Mouse (Mus musculus) erythroid progenitor cell, adult 5-6 weeks (primary cell): ENCODE results near the gene Klhl31. TPM values are rescaled to one million over a fixed set of nuclear protein-coding genes. Genes with fewer than 3 reads are reported as not detected.

ENCODE experiments used
- ATAC-seq: replicated peaks from 2 replicates; pipeline ENCODE4 v1.8.0; 2016; ENCODE audit warnings: moderate number of reproducible peaks, mild to moderate bottlenecking, moderate TSS enrichment, inconsistent platforms; ENCODE audit not compliant: poor library complexity, low FRiP score, severe bottlenecking
- total RNA-seq, 2 experiments: library from RNA; stranded (forward) in 1 of 2; stranded (reverse) in 1 of 2; fragments of 150-400 nt in 1 of 2; fragments of 186-747, 209-891 nt in 1 of 2; gene quantifications; 2 replicates each; pipeline versions ENCODE4 v1.2.3 to v1.2.4; 2015 to 2017; ENCODE audit warnings: low replicate concordance in 2 of 2

Gene Klhl31
- total RNA-seq, 2 experiments from 2014 or later, result not detected

DNA sequence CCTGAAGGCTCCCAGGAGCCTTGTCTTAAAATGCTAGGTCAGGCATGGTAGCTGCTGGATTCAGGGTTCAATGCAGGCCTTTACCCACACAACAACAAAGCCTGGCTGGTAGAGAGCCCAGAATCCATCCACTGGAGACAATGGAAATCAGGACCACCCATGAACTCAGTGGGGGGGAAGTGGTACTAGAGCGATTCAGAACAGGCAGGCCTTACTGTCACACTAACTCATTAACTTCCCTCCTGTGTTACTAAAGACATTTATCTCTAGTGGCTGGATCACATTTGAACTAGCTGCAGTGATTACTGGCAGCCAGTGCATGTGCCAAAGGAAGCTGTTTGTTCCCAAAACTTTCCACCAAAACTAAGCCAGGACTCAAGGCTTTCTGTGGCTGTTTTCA is 13.4 kb upstream of the Klhl31 start:
- ATAC-seq, result no peak

DNA sequence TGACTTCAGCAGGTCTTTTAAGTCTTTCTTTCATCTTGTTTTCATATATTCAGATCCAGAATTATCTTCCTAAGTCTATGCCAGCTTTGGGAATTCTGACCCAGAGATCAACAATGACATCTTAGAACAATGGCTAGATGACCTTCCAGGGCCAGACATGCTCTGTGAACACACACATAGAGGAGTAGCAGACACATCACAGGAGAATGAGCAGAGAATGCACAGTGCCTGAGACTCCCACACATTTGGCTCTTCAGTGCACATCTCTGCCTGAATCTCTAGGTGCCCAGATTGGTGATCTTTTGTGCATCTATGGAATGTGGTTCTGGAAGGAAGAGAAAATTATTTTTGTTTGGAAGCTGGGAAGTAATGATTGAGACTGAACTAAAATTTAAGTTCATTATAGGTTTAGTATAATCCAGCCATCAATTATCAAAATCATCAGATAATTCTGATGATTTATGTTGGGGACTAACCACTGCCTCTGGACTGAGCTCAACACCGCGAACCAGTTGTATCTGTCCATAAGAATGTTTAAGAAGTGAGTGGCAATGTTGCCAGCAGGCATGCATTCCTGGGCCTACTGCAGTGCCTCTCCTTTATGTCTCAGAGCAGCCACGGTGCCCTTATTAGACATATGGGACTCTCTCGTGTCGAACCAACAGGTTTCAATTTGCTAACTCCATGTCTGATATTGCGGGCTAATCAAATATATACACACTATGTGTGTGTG is 12.8 kb upstream of the Klhl31 start:
- no peak for ATAC-seq

DNA sequence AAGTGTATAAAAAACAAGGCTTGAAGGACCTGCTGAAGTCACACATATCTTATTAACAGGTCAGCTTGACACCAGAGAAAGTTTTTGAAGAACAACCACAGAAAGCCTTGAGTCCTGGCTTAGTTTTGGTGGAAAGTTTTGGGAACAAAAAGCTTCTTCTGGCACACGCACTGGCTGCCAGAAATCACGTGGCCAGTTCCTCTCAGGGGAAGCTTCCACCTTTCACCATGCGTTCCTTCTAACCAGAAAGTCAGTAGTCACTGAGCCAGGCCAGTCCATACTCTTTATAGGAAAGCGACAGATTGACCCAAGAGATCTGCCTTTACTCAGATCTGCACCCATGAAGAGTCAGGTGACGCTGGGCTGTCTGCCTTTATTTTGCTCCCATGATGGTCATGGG is 12.1 kb upstream of the Klhl31 start:
- ATAC-seq, result no peak

DNA sequence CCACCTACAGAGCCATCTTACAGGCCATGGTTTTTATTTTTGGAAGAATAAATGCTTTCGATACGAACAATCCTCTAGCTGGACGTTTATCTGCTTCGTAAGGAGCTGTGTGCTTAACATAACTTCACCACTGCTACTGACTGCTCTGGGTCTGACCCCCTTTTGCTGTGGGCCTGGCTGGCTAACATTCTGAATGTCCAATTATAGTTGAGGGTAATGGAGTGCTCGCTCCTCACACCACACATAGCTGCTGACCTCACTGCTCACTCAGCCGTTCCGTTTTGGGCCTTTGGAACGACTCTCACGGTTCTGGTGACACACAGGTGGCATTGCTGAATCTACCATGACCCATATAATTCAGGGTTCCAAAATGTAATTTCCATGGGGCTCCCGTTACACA is 7.6 kb upstream of the Klhl31 start:
- ATAC-seq, result no peak

DNA sequence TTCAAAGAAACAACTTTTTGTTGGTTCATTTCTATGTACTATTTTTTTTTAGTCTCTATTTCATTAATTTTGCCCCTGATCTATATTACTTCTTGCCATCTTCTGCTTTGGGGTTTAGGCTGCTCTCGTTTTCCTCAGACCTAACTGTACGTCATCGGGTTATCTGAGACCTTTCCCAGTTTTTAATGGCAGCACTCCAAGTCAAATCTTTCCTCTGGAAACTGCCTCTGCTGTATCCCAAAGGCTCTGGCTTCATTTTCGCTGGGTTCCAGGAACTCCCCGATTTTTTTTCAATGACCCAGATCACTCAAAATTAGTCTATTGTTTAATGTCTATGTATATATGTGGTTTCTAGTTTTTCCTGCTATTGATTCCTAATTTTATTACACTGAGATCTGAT is 6.6 kb upstream of the Klhl31 start:
- ATAC-seq, result no peak

DNA sequence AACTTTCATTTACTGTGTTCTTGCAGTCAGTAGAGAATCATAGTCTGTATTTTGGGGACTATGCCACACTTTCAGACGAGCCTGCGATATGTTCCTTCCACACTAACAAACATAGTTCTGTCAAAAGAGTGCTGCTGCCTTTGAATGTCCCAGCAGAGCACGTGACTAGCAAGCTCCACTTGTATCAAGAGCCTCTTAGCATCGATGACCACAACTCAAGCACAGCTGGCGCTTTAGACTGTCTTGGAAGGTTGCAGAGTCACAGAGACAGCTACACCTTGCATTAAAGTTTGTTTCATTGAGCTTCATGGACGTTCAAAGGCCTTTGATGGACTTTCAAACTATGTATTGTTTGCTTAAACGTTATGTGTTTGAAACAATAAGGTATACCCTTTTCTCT is 5.5 kb upstream of the Klhl31 start:
- no peak for ATAC-seq

DNA sequence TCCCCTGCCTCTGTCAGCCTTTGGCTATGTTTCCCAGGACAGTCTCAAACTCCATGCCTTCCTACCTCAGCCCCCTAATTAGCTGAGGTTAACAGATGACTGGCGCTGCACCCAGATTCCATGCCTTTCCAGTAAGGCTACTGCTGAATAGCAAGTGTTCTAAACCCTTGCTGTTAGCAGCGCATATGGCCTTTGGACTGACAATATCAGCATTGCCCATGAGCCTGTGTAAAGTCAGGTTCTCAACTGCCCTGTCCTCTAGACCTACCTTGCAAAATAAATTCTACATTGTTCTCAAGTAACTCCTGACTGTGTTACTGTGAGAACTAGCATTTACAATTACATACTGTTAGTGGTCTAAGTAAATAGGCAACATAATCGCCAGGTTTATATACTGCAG is 3.9 kb upstream of the Klhl31 start:
- no peak for ATAC-seq

DNA sequence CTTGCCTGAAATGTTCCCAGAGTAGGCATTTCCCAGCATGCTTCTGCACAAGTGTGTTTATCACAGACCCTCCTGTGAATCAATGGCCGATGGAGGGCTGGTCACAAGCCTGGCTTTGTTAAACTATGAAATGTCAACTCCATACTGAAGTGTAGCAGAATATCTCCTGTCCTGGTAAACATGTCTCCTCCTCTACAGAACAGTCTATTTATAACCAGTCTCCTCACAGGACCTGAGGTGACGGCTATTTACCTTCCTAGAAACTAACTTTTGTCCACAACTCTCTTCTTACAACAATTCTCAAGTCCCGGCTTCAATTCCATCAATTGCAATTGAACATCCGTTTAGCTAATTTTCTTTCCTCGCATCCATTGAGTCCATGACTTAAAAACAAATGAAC is 297 bp upstream of the Klhl31 start:
- ATAC-seq, result no peak

DNA sequence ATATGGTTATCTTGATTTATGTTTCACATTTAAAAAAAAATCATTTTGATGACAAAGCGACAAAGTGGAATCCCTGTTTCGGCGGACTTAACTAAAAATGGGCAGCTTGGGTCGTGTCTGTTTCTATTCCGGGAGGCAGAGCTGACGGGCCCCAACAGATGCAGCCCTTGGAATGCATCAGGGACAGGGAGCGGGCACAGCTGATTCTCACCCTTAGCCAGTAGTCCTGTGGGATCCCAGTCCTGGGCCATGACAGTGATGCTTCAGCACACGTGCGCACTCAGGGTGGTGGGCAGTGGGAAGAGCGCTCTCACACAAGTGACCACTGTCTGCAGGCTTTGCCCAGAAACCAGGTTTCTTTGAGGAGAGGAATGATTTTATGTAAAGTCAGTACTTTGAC is 1.1 kb downstream of the Klhl31 start:
- no peak for ATAC-seq

DNA sequence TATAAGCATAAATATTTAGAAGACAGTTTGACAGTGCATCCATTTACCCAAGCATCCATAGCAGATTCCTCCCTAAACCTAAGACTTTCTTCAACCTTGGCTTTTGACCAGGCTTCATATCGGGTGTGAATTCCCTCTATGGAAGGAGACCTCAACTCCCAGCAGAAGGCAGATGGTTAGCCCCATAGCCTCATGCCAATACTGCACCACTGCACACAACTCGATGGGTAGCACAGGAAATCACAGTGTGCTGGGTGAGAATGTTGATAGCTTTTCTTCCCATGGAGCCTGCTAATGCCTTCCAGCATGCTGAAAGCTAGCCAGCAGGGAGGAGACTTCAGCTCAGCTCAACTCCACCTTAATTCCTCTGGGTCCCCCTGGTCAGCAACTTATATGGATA is 8.9 kb downstream of the Klhl31 start:
- no peak for ATAC-seq

DNA sequence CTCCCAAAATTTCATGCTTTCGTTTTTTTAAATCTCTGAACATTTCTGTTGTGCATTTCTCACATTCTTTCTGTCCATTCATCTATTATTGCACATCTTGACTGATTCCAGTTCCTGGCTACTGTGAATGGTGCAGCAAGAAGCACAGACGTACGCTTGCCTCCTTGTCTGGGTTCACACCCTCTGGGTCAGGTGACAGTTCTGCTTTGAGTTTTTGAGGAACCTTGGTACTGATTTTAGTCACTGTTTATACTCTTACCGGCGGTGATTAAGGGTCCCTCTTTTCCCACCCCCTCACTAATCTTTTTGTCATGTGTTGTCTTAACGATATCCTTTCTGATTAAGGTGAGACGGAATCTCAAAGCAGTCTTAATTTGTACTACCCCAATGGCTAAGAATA is 15.5 kb downstream of the Klhl31 start:
- ATAC-seq, result no peak

DNA sequence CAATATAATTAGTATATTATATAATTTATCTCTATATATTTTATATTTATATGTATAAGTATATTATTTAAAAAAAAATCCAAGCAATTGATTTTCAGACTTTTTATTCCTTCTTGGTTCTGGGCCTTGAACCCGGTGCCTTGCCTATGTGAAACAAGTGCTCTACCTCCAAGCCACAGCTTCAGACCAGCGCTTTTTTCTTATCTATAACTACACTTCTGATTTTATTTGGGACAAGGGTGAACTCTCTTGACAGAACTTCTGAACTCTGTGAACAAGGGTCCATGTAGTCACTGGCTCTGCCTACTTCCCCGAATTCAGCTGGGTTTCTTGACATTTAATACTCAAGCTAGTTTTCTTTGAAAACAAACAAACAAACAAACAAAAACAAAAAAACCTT is 17.6 kb downstream of the Klhl31 start:
- ATAC-seq, result no peak

DNA sequence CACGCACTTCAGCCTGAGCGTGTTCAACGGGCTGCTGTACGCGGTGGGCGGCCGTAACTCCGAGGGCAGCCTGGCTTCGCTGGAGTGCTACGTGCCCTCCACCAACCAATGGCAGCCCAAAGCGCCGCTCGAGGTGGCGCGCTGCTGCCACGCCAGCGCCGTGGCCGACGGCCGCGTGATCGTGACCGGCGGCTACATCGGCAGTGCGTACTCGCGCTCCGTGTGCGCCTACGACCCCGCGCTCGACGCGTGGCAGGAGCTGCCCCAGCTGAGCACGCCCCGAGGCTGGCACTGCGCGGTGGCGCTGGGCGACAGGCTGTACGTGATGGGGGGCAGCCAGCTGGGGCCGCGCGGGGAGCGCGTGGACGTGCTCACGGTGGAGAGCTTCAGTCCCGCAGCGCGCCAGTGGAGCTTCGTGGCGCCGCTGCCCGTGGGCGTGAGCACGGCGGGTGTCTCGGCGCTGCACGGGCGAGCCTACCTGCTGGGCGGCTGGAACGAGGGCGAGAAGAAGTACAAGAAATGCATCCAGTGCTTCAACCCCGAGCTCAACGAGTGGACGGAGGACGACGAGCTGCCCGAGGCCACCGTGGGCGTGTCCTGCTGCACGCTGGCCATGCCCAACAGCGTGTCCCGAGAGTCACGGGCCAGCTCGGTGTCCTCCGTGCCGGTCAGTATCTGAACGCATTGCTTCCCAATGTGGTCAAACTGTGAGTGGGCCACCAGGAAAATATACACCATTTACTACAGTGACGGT is 19.1 kb downstream of the Klhl31 start:
- ATAC-seq, result no peak

DNA sequence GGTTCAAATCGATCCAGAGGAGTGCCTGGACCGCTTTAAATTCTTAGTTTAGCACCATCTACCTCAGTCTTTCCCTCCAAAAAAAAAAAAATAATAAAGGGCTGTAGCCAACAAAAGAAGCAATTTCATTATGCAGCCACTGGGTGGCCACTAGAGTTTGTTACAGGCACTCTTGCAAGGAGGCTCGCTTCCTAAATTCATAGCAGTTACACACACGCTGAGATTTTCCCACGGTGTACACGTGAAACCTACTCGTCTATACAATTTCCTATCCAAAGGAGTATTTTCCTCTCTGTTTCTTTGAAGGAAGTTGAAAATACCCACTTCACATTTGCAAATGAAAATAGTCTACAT is 19.6 kb downstream of the Klhl31 start:
- ATAC-seq, result peak; percentile 39; the same call in 1 of the 2 replicates

DNA sequence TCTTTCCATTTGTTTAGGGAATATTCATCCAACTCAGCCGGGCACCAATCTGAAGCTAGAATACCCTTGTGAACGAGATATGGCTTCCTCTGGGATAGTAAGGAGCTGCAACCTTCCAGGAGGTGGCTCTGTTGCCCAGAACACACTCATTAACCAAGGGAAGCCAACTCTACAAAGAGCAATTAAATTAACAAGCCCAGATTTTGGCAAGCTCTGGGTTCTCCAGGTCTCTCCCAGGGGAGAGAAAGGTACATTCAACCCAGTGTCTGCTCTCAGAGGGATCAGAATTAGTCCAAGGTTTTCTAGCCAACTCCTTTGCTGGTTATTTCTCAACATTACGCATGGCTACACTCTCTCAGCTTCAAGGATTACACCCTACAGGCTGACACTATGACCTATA is 26.6 kb downstream of the Klhl31 start:
- no peak for ATAC-seq

DNA sequence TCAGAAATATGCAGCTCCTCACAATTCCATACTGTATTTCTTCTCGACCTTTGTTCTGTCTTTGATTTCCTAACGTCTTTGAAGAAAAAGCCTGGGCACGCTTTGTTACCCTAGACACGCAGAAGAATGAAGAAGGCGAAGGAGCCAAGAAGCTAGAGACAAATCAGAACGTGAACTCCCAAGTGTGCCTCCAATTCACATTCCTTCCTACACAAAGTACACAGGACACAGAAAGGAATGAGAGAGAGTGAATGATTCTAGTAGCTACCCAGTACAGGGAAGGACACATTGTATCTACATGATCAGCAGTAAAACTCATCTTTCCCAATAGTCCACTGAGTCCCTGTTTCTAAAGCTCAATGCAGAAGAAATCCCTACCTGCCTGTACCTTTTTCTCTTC is 33.8 kb downstream of the Klhl31 start:
- no peak for ATAC-seq

DNA sequence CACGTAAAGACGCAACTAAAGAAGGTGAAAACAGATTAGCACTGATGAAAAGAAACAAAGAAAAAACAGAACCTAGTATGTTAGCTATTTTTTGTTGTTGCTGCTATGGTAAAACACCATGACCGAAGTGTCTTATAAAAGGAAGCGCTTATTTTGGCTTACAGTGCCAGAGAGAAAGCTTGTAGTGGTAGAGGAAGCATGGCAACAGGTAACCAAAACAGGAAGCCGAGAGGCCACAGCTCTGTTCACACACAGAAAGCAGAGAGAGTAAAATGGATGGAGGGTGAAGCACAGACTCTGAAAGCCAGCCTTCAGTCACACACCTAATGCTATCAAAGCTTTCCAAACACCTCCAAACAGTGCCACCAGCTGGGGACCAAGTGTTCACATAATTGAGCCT is 34.7 kb downstream of the Klhl31 start:
- no peak for ATAC-seq

DNA sequence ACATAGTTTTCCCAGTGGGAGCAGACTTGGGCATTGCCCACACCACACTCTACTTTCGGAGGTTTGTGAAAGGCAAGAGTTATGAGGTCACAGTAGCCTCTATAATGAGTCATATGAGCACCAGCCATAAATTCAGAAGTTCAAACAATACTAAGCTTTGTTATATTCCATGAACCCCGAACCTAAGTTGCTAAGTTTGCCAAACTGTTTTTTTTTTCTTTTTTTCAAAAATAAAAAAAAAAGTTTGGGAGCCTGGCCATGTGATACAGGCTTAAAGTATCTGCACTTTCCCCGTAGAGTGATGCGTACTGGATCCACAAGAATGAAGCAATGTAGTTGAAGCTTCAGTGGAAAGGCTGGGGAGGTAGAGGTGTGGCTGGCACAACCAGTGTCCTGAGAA is 36.9 kb downstream of the Klhl31 start:
- ATAC-seq, result no peak

DNA sequence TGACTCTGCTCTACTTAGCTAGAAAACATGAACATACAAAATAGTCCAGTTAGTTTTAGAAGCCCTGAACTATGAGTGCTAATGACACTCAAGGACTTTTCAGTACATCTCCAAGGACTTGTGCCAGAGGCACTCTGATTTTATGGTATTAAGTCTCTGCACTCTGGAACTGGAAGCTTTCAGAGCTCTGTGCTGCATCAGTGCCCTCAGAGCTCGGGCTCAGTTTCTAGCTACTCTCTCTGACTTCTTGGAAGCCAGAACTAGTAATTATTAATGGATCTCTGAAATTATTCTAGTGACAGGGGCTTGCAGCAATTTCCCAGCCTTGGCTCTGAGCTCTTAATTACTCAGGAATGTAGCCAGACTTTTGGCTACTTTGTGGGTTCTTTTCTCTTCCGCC is 37.7 kb downstream of the Klhl31 start:
- ATAC-seq, result no peak

DNA sequence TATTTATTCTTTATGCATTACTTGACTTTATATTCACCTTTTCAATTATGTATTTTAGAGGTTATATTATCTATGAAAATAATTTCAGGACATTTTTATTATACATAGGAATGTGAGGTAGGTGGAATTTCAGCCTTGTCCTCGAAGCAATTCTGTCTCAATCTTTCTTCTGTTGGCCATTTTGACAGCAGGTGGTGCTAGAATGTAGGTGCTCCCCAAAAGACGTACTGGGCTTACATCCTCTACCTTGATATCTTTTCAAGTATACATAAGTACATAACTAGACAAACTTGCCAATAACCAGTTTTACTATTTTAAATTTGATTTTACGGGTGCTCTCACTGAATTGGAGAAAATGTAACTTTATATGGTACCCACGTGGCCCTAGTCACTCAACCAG is 48.6 kb downstream of the Klhl31 start:
- no peak for ATAC-seq

DNA sequence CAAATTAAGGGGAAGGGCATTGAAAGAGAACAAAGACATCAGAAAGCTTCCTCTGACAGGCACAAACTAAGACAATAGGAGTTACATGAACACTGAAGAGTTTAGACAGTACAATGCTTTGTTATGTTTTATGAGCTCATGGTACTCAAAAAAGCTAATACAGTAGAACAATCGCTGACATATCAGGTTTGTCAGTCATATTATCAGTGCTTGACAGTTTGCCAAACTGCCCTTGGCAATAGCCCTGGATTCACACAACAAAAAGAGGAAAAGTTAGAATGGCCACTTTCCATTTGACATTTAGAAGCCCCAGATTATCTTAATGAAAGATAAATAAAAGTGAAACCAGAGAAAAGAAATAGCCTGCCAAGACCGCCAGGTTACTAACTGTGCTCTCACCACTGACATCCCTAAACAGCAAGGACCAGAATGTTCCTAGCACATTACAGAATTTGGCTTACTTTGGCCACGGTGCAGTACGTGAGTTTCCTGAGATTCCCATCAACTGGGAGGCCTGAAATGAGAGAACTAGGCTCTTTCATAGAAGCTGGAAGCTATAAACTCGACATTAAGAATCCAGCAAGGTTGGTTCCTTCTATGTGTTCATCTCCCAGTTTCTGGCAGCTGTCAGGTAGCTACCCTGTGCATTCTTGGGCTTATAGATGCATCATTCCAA is 49.7 kb downstream of the Klhl31 start:
- ATAC-seq, result no peak
